Mouse (Mus musculus) heart, embryonic 11.5 days (tissue): ENCODE measurements around the gene Mgat3. TPM values are rescaled to one million over a fixed set of nuclear protein-coding genes. Genes with fewer than 3 reads are reported as not detected.

Source experiments
- ATAC-seq: fragments of 200-750 bp; cut with Nextera tagmentation; replicated peaks from 2 replicates; pipeline ENCODE4 v1.8.0; 2017; ENCODE audit warnings: moderate library complexity; ENCODE audit not compliant: insufficient number of reproducible peaks, low FRiP score, low TSS enrichment
- H3K27ac ChIP-seq: fragments of 300-500 bp; sonication (generic); 2 replicates; pipeline ENCODE4 v1.5.1; 2014; ENCODE audit warnings: mild to moderate bottlenecking, low read depth, low read length
- H3K27me3 ChIP-seq: fragments of 300-500 bp; sonication (generic); 2 replicates; pipeline ENCODE4 v1.6.1; 2014; ENCODE audit warnings: mild to moderate bottlenecking, low read length, mixed read lengths; ENCODE audit not compliant: control insufficient read depth, insufficient read depth
- H3K36me3 ChIP-seq: fragments of 300-500 bp; sonication (generic); 2 replicates; pipeline ENCODE4 v1.6.1; 2014; ENCODE audit warnings: mild to moderate bottlenecking, low read length, moderate library complexity, mixed read lengths; ENCODE audit not compliant: control insufficient read depth, insufficient read depth
- H3K4me1 ChIP-seq: fragments of 300-500 bp; sonication (generic); 2 replicates; pipeline ENCODE4 v1.6.1; 2014; ENCODE audit warnings: low read length; ENCODE audit not compliant: control insufficient read depth, insufficient read depth
- H3K4me2 ChIP-seq: fragments of 300-500 bp; sonication (generic); 2 replicates; pipeline ENCODE4 v1.6.1; 2014; ENCODE audit warnings: mild to moderate bottlenecking, moderate library complexity
- H3K4me3 ChIP-seq: fragments of 300-500 bp; sonication (generic); 2 replicates; pipeline ENCODE4 v1.5.1; 2014; ENCODE audit warnings: low read depth, low read length
- H3K9ac ChIP-seq: fragments of 300-500 bp; sonication (generic); 2 replicates; pipeline ENCODE4 v1.6.1; 2014; ENCODE audit warnings: mild to moderate bottlenecking, low read depth, low read length, moderate library complexity
- H3K9me3 ChIP-seq: fragments of 300-500 bp; sonication (generic); replicated peaks from 2 replicates; pipeline ENCODE4 v1.6.1; 2016; ENCODE audit warnings: low read length; ENCODE audit not compliant: control insufficient read depth
- WGBS: fragments of 180-500 bp; shearing (Covaris S2); extraction: QIAGEN DNeasy Blood & Tissue Kit; methylation state at CpG from one replicate; pipeline ENCODE4 v1.1.7; 2014; ENCODE audit not compliant: insufficient replicate concordance; 5-methylcytosine and 5-hydroxymethylcytosine counted together
- polyA plus RNA-seq: library from polyadenylated mRNA; unstranded; fragments of >200 nt; fragmentation: Nextera tagmentation; extraction: Ambion mirVana; gene quantifications from 2 replicates; pipeline ENCODE4 v1.2.1, GENCODE M21; 2014

Gene Mgat3
- polyA plus RNA-seq, 1 experiment from 2014 or later = 2.1 TPM

GRCm38 (mm10) chr15:80249672-80250071 lies 76.2 kb downstream of the Mgat3 start:
- Histone ChIP-seq H3K9ac (no peak overlapping the region), H3K9me3 (no peaks in the 10 kb centered on the region), H3K27me3 (no peaks in the 10 kb centered on the region), H3K4me2 (no peak overlapping the region), H3K36me3 (peaks cover 34% of the 10 kb centered on the region), H3K4me3 (no peak overlapping the region), H3K27ac (peak overlapping the region; percentile 71; the same call in 1 of the 2 replicates), H3K4me1 (peaks cover 31% of the 10 kb centered on the region)
- WGBS = 95% methylated on average over 10 of the region's 10 CpGs
- ATAC-seq = no peak

- Histone ChIP-seq H3K9ac (peak overlapping the region; percentile 56), H3K27ac (peak overlapping the region; percentile 88), H3K4me1 (peaks cover 31% of the 10 kb centered on the region), H3K36me3 (peaks cover 31% of the 10 kb centered on the region), H3K27me3 (no peaks in the 10 kb centered on the region), H3K4me2 (peak overlapping the region; percentile 43), H3K9me3 (no peaks in the 10 kb centered on the region), H3K4me3 (0 out of 2 replicates have a peak overlapping the region, but pooled peaks have one; percentile 3)
- 20% methylated on average over 6 of the region's 6 CpGs for WGBS
- no peak for ATAC-seq
These were observed 77.1 kb downstream of the Mgat3 start for GRCm38 (mm10) chr15:80250586-80250985.

GRCm38 (mm10) chr15:80253530-80253929 lies 80.0 kb downstream of the Mgat3 start:
- H3K4me2 ChIP-seq = peak overlapping the region; percentile 84; the same call in 1 of the 2 replicates
- H3K4me1 ChIP-seq = peaks cover 44% of the 10 kb centered on the region
- no peaks in the 10 kb centered on the region for H3K9me3 ChIP-seq
- H3K36me3 ChIP-seq = peaks cover 28% of the 10 kb centered on the region
- no peak overlapping the region for H3K4me3 ChIP-seq
- H3K9ac ChIP-seq = 0 out of 2 replicates have a peak overlapping the region, but pooled peaks have one; percentile 40
- peak overlapping the region; percentile 99 for H3K27ac ChIP-seq
- H3K27me3 ChIP-seq = no peaks in the 10 kb centered on the region
- WGBS = 35% methylated on average over 2 of the region's 2 CpGs
- no peak for ATAC-seq

DNA sequence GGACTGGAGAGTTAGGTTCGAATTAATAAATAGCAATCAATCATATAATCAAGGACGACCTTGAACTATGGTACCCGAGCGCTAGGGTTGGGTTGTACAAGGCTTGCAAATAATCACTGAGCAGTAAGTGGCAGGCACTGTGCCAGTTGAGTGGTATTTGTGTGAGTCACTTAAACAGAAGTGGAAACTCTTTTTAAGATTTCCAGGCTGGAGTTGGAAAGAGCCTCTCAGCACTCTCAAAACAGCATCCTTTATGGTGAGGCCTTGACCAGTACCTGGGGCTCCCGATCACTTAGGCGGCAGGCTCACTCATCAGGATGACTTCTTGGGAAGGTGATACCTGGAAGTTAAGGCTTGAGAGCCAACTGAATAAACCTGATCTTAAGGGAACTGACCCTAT lies 80.7 kb downstream of the Mgat3 start:
- WGBS = 40% methylated on average over 6 of the region's 6 CpGs
- Histone ChIP-seq H3K4me3 (peak overlapping the region; percentile 98), H3K4me1 (peaks cover 46% of the 10 kb centered on the region), H3K4me2 (peak overlapping the region; percentile 84), H3K9ac (peak overlapping the region; percentile 100), H3K27ac (peak overlapping the region; percentile 99), H3K9me3 (no peaks in the 10 kb centered on the region), H3K27me3 (no peaks in the 10 kb centered on the region), H3K36me3 (peaks cover 21% of the 10 kb centered on the region)
- ATAC-seq = no peak

GRCm38 (mm10) chr15:80254847-80255645 lies 81.5 kb downstream of the Mgat3 start, which contains the start of gene Atf4:
Gene Atf4 (plus strand): TSS chr15:80255184.
- H3K9ac ChIP-seq = peak within 1 kb of the TSS; percentile 100
- H3K27me3 ChIP-seq = no peaks in the 10 kb centered on the region
- under 1% methylated on average over 62 of the region's 62 CpGs for WGBS
- peaks cover 39% of the 10 kb centered on the region for H3K4me1 ChIP-seq
- H3K27ac ChIP-seq = peak within 1 kb of the TSS; percentile 99
- H3K4me3 ChIP-seq = peak within 1 kb of the TSS; percentile 98
- H3K4me2 ChIP-seq = peak within 1 kb of the TSS; percentile 84
- peak; percentile 91 for ATAC-seq
- peaks cover 14% of the 10 kb centered on the region for H3K36me3 ChIP-seq
- H3K9me3 ChIP-seq = no peaks in the 10 kb centered on the region

DNA sequence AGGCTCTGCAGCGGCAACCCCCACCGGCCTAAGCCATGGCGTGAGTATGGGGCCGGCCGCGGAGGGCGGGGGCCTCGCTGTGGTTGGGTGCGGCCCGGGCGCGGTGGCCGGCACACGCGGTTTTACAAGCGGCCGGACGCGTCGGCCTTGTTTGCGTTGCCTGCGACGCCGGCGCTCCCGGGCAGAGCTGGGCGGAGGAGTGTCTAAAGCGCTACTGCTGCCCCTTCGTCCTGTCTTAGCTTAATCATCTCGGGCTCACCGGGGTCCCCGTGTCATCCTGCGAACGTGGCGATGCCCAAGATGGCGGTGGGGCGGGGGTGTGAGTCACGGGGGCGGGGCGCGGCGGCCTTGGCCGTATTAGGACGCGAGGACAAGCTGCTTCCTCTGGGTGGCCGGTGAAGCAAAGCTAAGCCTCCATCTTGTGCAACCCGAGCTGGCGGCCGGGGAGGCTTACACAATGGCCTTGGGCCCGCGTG lies 82.2 kb downstream of the Mgat3 start:
- peaks cover 33% of the 10 kb centered on the region for H3K4me1 ChIP-seq
- H3K27ac ChIP-seq = peak overlapping the region; percentile 99
- under 1% methylated on average over 51 of the region's 51 CpGs for WGBS
- H3K36me3 ChIP-seq = peaks cover 14% of the 10 kb centered on the region
- H3K9ac ChIP-seq = peak overlapping the region; percentile 100
- H3K27me3 ChIP-seq = no peaks in the 10 kb centered on the region
- peak overlapping the region; percentile 84 for H3K4me2 ChIP-seq
- no peaks in the 10 kb centered on the region for H3K9me3 ChIP-seq
- H3K4me3 ChIP-seq = peak overlapping the region; percentile 98
- ATAC-seq = peak; percentile 60

DNA sequence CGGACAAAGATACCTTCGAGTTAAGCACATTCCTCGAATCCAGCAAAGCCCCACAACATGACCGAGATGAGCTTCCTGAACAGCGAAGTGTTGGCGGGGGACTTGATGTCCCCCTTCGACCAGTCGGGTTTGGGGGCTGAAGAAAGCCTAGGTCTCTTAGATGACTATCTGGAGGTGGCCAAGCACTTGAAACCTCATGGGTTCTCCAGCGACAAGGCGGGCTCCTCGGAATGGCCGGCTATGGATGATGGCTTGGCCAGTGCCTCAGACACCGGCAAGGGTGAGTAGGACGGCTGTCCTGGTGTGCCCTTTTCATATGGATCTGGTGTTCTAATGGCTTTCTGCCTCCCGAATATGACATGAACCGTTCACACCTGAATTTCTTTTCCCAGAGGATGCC lies 82.7 kb downstream of the Mgat3 start:
- ATAC-seq = no peak
- no peaks in the 10 kb centered on the region for H3K9me3 ChIP-seq
- 9% methylated on average over 16 of the region's 16 CpGs for WGBS
- peaks cover 14% of the 10 kb centered on the region for H3K36me3 ChIP-seq
- H3K27me3 ChIP-seq = no peaks in the 10 kb centered on the region
- H3K9ac ChIP-seq = peak overlapping the region; percentile 100
- H3K4me2 ChIP-seq = peak overlapping the region; percentile 84
- H3K4me1 ChIP-seq = peaks cover 27% of the 10 kb centered on the region
- H3K4me3 ChIP-seq = peak overlapping the region; percentile 98
- peak overlapping the region; percentile 99 for H3K27ac ChIP-seq

DNA sequence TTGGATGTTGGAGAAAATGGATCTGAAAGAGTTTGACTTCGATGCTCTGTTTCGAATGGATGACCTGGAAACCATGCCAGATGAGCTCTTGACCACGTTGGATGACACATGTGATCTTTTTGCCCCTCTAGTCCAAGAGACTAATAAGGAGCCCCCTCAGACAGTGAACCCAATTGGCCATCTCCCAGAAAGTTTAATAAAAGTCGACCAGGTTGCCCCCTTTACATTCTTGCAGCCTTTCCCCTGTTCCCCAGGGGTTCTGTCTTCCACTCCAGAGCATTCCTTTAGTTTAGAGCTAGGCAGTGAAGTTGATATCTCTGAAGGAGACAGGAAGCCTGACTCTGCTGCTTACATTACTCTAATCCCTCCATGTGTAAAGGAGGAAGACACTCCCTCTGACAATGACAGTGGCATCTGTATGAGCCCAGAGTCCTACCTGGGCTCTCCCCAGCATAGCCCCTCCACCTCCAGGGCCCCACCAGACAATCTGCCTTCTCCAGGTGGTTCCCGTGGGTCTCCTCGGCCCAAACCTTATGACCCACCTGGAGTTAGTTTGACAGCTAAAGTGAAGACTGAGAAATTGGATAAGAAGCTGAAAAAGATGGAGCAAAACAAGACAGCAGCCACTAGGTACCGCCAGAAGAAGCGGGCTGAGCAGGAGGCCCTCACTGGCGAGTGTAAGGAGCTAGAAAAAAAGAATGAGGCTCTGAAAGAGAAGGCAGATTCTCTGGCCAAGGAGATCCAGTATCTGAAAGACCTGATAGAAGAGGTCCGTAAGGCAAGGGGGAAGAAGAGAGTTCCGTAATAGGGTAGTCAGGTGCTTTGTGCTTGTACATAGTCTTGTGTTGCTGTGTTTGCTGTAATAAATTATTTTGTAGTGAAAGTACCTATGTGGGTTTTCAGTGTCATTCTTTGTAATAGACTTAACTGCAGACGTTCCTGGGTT lies 83.4 kb downstream of the Mgat3 start:
- no peak for ATAC-seq
- H3K4me2 ChIP-seq = peak overlapping the region; percentile 84
- H3K9me3 ChIP-seq = no peaks in the 10 kb centered on the region
- peak overlapping the region; percentile 100 for H3K9ac ChIP-seq
- H3K36me3 ChIP-seq = peaks cover 14% of the 10 kb centered on the region
- WGBS = 66% methylated on average over 12 of the region's 12 CpGs
- no peaks in the 10 kb centered on the region for H3K27me3 ChIP-seq
- peaks cover 21% of the 10 kb centered on the region for H3K4me1 ChIP-seq
- peak overlapping the region; percentile 98 for H3K4me3 ChIP-seq
- peak overlapping the region; percentile 99 for H3K27ac ChIP-seq
